Mouse (Mus musculus): ENCODE data around the gene Mzf1. TPM values are rescaled to one million over a fixed set of nuclear protein-coding genes. Genes with fewer than 3 reads are reported as not detected.
"Not testable (repeated sequence)": the region's sequence is repeated elsewhere in the genome, so short reads cannot be mapped to it uniquely, and the experiment has no call there.

Gene Mzf1
- polyA plus RNA-seq (2015; fragmentation: Nextera tagmentation; extraction: Ambion mirVana): 5.1 and 6.0 TPM in 2 replicates

DNA sequence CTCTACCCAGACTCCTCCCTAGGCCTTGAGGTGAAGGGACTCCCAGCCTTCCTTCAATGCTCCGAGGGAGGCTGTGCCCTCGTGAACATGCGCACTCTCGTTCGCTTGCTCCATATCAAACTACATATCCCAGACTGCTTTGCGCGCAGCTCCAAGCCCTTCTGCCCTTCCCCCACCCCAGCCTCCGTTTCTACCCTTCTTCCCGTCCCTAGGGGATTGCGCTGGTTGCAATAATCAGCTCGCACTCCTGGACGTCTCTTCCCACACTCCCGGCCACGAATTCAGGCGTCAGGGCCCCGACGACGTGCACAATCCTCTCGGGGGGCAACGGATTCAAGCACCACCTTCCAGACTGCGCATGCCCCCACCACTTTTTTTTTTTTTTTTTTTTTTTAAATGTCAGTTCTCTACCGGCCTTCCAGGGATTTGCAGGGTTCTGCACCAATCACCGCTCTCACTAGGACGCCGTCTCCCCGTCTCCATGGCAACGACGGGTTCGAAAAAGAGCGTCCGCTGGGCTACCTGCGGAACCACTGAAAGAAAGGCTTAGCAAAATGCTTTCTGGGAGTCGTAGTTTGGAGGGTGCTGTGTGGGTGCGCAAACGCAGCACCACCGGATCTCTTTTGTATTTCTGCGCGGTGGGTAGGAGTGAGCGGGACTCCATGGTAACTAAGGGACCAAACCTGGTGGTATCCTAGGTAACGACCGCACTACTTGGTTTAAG lies at the start of gene Mzf1:
Gene Mzf1 (minus strand): TSS at position 478 of the 724 bp plus-strand sequence.
- ATAC-seq: peak; percentile 97
- no peaks in the 10 kb centered on the region for H3K27me3 ChIP-seq
- H3K36me3 ChIP-seq (ENCODE audit: poor library complexity, severe bottlenecking): no peaks in the 10 kb centered on the region
- H3K4me2 ChIP-seq: peak within 1 kb of the TSS; percentile 58
- no peaks in the 10 kb centered on the region for H3K9me3 ChIP-seq (replicated peaks)
- peak within 1 kb of the TSS; percentile 56 for H3K4me3 ChIP-seq
- under 1% methylated on average over 41 of the region's 41 CpGs for WGBS
- H3K9ac ChIP-seq: peak within 1 kb of the TSS; percentile 65
- peaks cover 6% of the 10 kb centered on the region for H3K4me1 ChIP-seq
- peak within 1 kb of the TSS; percentile 93 for H3K27ac ChIP-seq

DNA sequence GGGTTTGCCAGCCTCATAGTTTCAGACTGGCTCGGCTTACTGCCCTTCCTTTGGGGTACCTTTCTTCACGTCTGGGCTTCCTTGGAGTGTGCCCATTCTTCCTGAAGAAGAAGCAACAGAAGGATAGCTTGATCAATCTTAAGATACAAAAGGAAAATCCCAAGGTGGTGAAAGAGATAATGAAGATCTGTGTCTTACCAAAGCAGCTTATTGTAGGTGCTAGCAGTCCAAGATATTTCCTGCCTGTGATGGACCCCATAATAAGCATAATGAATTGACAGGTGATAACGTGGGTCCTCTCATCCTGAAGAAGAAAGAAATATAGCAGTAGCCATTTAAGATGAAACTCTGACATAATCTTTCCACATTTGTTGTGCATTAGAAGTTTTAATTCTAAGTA lies 40.5 kb upstream of the Mzf1 start, which contains the start of gene Vmn1r85:
Gene Vmn1r85 (minus strand): TSS at position 101 of the 400 bp plus-strand sequence.
- H3K36me3 ChIP-seq (ENCODE audit: poor library complexity, severe bottlenecking): no peaks in the 10 kb centered on the region
- H3K9me3 ChIP-seq (replicated peaks): no peaks in the 10 kb centered on the region
- 63% methylated on average over 3 of the region's 3 CpGs for WGBS
- no peak for ATAC-seq
- H3K9ac ChIP-seq: no peak within 1 kb of the TSS
- H3K4me2 ChIP-seq: no peak within 1 kb of the TSS
- H3K4me1 ChIP-seq: no peaks in the 10 kb centered on the region
- no peaks in the 10 kb centered on the region for H3K27me3 ChIP-seq
- H3K4me3 ChIP-seq: no peak within 1 kb of the TSS
- H3K27ac ChIP-seq: no peak within 1 kb of the TSS

DNA sequence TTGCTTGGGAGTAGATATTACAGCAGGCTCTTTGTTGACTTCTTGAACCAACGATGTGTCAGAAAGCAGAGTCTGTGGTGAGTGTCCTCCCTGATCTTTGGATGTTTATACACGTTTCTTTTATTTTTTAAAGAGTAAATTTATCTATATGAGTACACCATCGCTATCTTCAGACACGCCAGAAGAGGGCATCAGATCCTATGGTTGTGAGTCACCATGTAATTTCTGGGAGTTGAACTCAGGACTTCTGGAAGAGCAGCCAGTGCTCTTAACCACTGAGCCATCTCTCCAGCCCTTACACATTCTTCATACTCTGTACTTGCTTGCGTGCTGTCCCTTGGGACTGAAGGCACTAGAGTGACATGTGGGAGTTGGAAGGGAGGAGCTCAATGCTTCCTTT lies 17.7 kb upstream of the Mzf1 start:
- H3K4me1 ChIP-seq: no peaks in the 10 kb centered on the region
- H3K4me2 ChIP-seq: no peak overlapping the region
- H3K9ac ChIP-seq: no peak overlapping the region
- 52% methylated on average over 5 of the region's 5 CpGs for WGBS
- no peak overlapping the region for H3K27ac ChIP-seq
- H3K36me3 ChIP-seq (ENCODE audit: poor library complexity, severe bottlenecking): no peaks in the 10 kb centered on the region
- no peak overlapping the region for H3K4me3 ChIP-seq
- ATAC-seq: no peak
- no peaks in the 10 kb centered on the region for H3K9me3 ChIP-seq (replicated peaks)
- H3K27me3 ChIP-seq: no peaks in the 10 kb centered on the region

DNA sequence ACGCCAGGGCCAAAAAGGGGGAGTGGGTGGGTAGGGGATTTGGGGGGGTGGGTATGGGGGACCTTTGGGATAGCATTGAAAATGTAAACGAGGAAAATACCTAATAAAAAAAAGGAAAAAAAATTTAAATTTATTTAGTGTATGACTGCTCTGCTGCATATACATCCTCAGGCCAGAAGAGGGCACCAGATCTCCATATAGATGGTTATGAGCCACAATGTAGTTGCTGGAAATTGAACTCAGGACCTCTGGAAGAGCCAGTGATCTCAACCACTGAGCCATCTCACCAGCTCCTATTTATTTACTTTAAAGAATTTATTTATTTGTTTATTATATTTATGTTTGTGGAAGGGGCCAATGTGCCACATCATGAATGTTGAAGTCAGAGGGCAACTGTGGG lies 8.8 kb upstream of the Mzf1 start:
- not testable (repeated sequence) for ATAC-seq
- 51% methylated on average over 2 of the region's 2 CpGs for WGBS

DNA sequence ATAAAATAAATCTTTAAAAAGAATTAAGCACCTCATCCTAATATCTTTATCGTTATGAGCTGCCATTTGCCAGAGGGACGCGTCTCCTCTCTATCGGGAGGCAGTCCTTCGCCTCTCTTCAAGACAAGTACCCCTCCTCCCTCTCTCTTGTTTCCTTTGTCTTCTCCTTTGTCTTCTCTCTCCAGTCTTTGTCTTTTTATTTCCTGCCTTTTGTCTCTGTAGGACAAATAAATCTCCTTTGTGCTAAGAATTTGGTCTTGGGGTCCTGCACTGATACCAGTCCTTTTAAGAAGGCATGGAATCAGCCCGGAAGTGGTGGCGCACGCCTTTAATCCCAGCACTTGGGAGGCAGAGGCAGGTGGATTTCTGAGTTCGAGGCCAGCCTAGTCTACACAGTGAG lies 5.0 kb upstream of the Mzf1 start:
- H3K4me2 ChIP-seq: no peak overlapping the region
- WGBS: 83% methylated on average over 9 of the region's 9 CpGs
- no peaks in the 10 kb centered on the region for H3K36me3 ChIP-seq (ENCODE audit: poor library complexity, severe bottlenecking)
- no peak overlapping the region for H3K9ac ChIP-seq
- H3K27ac ChIP-seq: no peak overlapping the region
- no peak for ATAC-seq
- no peak overlapping the region for H3K4me3 ChIP-seq
- H3K9me3 ChIP-seq (replicated peaks): no peaks in the 10 kb centered on the region
- H3K4me1 ChIP-seq: no peaks in the 10 kb centered on the region; the same call in 1 of the 2 replicates
- H3K27me3 ChIP-seq: no peaks in the 10 kb centered on the region

More for the DNA sequence above, 8.8 kb upstream of the Mzf1 start:
- not testable (repeated sequence) for H3K27ac ChIP-seq; H3K27me3 ChIP-seq; H3K4me2 ChIP-seq; H3K9me3 ChIP-seq (replicated peaks); H3K4me3 ChIP-seq; H3K36me3 ChIP-seq (ENCODE audit: poor library complexity, severe bottlenecking); H3K4me1 ChIP-seq; H3K9ac ChIP-seq

DNA sequence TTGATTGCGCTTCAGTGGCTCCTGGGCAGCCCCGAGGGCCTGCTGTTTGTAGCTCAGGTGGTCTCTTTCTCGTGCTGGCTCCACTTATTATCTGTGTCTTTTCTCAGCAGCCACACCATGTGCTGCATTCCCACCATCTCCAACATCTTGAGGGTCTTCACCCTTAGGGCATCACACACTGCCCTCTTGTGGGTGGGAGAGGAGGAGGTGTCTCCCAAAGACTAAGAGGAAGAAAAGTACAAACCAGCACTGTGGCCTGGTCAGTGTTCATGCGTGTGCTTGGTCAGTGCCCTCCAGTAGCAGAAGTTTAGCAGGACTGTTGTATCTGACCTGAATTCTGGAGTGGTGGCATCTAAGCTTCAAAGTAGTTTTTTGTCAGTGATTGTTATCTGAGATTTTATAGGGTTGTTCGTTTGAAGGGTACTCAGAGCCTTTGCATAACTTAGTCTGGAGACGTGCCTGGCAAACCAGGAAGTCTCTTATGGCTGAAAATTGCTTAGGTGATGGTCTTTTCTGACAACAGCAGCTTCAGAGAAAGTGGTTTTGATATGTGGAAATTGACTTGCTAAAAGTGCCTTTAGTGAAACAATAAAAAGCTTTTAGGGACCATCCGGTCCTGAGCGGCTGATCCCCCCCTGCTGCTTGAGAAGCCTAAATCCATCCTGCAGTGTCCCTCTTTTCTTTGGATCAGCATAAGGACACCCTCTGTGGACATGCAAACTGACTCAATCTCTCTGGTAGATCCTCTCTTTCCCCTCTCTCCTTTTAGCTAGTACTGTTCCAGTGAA lies 2.5 kb upstream of the Mzf1 start:
- Histone ChIP-seq H3K4me1 (peaks cover 6% of the 10 kb centered on the region), H3K9ac (no peak overlapping the region), H3K4me3 (no peak overlapping the region), H3K36me3 (ENCODE audit: poor library complexity, severe bottlenecking) (no peaks in the 10 kb centered on the region), H3K9me3 (replicated peaks) (no peaks in the 10 kb centered on the region), H3K27me3 (no peaks in the 10 kb centered on the region), H3K27ac (no peak overlapping the region), H3K4me2 (no peak overlapping the region)
- no peak for ATAC-seq
- WGBS: 53% methylated on average over 8 of the region's 8 CpGs

DNA sequence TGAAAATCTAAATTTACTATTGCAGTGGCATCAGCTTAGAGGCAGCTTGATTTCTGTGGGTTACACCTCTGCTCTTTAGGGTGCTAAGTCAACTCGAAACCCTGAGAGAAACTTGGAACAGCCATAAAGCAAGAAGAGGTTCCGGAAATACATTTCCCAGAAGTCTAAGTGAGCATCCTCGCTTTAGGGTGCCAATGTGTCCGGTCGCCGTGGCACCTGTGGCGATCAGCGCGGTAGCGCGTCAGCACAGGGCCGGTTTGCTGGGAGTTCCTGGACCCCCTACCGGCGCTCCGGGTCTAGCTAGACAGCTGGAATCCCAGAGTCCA lies 640 bp downstream of the Mzf1 start:
- H3K27me3 ChIP-seq: no peaks in the 10 kb centered on the region

DNA sequence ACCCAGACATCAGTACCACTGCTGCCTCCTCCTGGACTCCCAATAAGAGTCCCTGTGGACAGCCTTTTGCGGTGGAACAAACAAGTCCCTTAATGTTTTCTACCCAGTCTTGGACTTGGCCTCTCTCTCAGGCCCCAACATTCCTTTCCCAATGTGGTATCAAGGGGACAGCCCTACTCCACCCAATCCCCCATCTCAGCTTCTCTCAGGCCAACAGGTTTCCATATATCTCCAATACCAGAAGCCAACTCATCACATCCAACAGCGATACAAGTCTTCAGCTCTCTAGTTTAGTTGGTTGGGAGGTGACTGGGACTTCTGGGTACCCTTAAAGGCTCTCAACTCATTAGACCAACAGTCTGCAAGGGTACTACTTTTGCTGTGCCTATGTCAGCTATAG lies 1.1 kb downstream of the Mzf1 start:
- H3K27ac ChIP-seq: no peak overlapping the region
- H3K9me3 ChIP-seq (replicated peaks): no peaks in the 10 kb centered on the region
- no peak for ATAC-seq
- H3K36me3 ChIP-seq (ENCODE audit: poor library complexity, severe bottlenecking): no peaks in the 10 kb centered on the region
- H3K4me2 ChIP-seq: peak overlapping the region; percentile 58
- 0 out of 2 replicates have a peak overlapping the region, but pooled peaks have one; percentile 65 for H3K9ac ChIP-seq
- H3K4me3 ChIP-seq: peak overlapping the region; percentile 56
- H3K27me3 ChIP-seq: no peaks in the 10 kb centered on the region
- peaks cover 6% of the 10 kb centered on the region for H3K4me1 ChIP-seq
- WGBS: 94% methylated on average over 2 of the region's 2 CpGs

More for the DNA sequence above, 640 bp downstream of the Mzf1 start:
- 2% methylated on average over 15 of the region's 15 CpGs for WGBS
- peaks cover 6% of the 10 kb centered on the region for H3K4me1 ChIP-seq
- peak overlapping the region; percentile 93 for H3K27ac ChIP-seq
- no peaks in the 10 kb centered on the region for H3K36me3 ChIP-seq (ENCODE audit: poor library complexity, severe bottlenecking)
- ATAC-seq: no peak
- no peaks in the 10 kb centered on the region for H3K9me3 ChIP-seq (replicated peaks)
- peak overlapping the region; percentile 65 for H3K9ac ChIP-seq
- peak overlapping the region; percentile 58 for H3K4me2 ChIP-seq
- peak overlapping the region; percentile 56 for H3K4me3 ChIP-seq

DNA sequence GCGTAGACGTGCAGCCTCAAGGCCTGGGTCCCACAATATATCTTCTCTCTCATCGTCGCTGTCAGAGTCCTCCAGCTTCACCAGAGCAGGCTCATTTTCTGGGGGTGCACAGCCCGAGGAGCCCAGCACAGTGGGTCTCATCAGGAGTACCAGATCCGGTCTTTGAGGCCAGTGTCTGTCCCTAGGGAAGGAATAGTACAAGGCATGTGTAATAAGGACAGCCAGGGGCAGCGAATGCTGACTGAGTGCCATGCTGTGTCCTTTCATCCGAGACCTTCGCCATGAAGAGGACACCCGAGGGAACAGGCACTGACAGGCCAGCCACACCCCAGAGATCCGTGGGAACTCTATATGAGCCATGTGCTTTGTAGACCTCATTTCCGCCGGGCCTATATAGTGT lies 1.6 kb downstream of the Mzf1 start:
- H3K27ac ChIP-seq: no peak overlapping the region
- ATAC-seq: no peak
- H3K4me1 ChIP-seq: peaks cover 6% of the 10 kb centered on the region
- no peaks in the 10 kb centered on the region for H3K27me3 ChIP-seq
- no peak overlapping the region for H3K4me2 ChIP-seq
- no peak overlapping the region for H3K9ac ChIP-seq
- H3K36me3 ChIP-seq (ENCODE audit: poor library complexity, severe bottlenecking): no peaks in the 10 kb centered on the region
- 92% methylated on average over 13 of the region's 13 CpGs for WGBS
- H3K4me3 ChIP-seq: no peak overlapping the region
- H3K9me3 ChIP-seq (replicated peaks): no peaks in the 10 kb centered on the region

DNA sequence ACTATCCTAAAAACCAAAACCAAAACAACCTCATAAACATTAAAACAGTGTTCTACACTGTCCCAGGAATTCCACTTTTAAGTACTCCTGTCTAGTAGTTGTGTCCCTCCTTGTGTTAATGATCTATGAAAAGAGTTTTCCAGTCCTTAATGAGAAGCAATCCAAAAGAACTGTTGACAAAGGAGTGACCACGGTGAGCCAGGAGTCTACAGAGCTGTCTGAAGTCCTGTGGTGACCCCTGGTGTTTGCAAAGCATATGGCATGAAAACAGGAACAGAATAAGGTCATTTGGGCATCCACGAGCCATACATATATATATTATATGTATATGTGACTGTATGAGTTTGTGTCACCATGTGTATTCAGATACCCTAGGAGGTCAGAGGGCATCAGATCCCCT lies 8.5 kb downstream of the Mzf1 start:
- H3K4me2 ChIP-seq: no peak overlapping the region
- H3K27ac ChIP-seq: no peak overlapping the region
- 5% methylated on average over 2 of the region's 2 CpGs for WGBS
- no peaks in the 10 kb centered on the region for H3K36me3 ChIP-seq (ENCODE audit: poor library complexity, severe bottlenecking)
- H3K4me3 ChIP-seq: no peak overlapping the region
- peaks cover 47% of the 10 kb centered on the region for H3K27me3 ChIP-seq
- H3K9ac ChIP-seq: no peak overlapping the region
- H3K9me3 ChIP-seq (replicated peaks): no peaks in the 10 kb centered on the region
- peaks cover 15% of the 10 kb centered on the region for H3K4me1 ChIP-seq
- ATAC-seq: peak; percentile 41

DNA sequence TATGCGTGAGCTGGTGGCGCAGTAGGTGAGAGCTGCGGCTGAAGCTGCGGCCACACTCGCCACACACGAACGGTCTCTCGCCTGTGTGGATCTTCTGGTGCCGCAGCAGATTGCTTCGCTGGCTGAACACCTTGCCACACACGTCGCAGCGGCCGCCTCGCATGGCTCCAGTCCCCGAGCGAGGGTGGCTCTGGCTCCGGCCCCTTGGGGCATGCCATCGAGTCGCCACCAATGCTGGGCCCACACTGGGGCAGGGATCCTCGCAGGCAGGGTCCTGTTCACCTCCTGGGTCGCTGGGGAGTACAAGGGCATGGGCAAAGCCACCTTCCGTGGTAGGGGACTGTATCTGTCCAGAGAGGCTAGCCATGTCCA lies 10.3 kb downstream of the Mzf1 start:
- 4% methylated on average over 23 of the region's 23 CpGs for WGBS
- peak overlapping the region; percentile 78 for H3K9ac ChIP-seq
- H3K27ac ChIP-seq: no peak overlapping the region
- H3K9me3 ChIP-seq (replicated peaks): no peaks in the 10 kb centered on the region
- peak overlapping the region; percentile 48 for H3K4me3 ChIP-seq
- no peaks in the 10 kb centered on the region for H3K36me3 ChIP-seq (ENCODE audit: poor library complexity, severe bottlenecking)
- peaks cover 17% of the 10 kb centered on the region for H3K4me1 ChIP-seq
- peak; percentile 12; the same call in 1 of the 2 replicates for ATAC-seq
- peak overlapping the region; percentile 92 for H3K4me2 ChIP-seq
- H3K27me3 ChIP-seq: peaks cover 49% of the 10 kb centered on the region

DNA sequence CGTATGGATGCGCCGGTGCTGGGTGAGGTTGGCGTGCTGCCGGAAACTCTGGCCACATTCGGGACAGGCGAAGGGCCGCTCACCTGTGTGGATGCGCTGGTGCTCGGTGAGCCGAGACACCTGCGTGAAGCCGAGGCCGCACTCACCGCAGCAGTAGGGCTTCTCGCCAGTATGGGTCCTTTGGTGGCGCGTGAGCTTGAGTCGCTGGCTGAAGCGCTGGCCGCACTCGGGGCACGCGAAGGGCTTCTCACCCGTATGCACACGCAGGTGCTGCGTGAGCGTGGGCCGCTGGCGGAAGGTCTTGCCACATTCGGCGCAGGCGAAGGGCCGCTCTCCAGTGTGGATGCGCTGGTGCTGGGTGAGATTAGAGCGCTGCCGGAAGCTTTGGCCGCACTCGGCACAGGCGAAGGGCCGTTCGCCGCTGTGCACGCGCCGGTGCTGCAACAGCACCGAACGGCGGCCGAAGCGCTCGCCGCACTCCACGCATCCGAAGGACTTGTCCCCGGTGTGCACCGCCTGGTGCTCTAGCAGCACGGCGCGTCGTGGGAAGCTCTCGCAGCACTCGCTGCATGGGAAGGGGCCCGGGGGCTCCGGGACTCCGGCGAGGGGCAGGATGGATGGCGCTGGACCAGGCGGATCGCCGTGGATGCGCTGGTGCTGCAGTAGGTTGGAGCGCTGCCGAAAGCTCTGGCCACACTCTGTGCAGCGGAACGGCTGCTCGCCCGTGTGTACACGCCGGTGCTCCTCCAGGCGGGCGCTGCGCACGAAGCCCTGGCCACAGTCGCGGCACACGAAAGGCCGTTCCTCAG lies 10.9 kb downstream of the Mzf1 start:
- WGBS: 4% methylated on average over 82 of the region's 88 CpGs
- H3K9me3 ChIP-seq (replicated peaks): no peaks in the 10 kb centered on the region
- ATAC-seq: peak; percentile 52
- peak overlapping the region; percentile 48 for H3K4me3 ChIP-seq
- peaks cover 49% of the 10 kb centered on the region for H3K27me3 ChIP-seq
- H3K9ac ChIP-seq: peak overlapping the region; percentile 78
- no peaks in the 10 kb centered on the region for H3K36me3 ChIP-seq (ENCODE audit: poor library complexity, severe bottlenecking)
- no peak overlapping the region for H3K27ac ChIP-seq
- H3K4me1 ChIP-seq: peaks cover 23% of the 10 kb centered on the region
- H3K4me2 ChIP-seq: peak overlapping the region; percentile 92

Data from forebrain, embryonic 13.5 days (tissue).